Mouse (Mus musculus): ENCODE measurements around the gene Gm3594. TPM values are rescaled to one million over a fixed set of nuclear protein-coding genes. Genes with fewer than 3 reads are reported as not detected.
"Not testable (repeated sequence)": the region's sequence is repeated elsewhere in the genome, so short reads cannot be mapped to it uniquely, and the experiment has no call there.

Gene Gm3594
- not detected for total RNA-seq (2021)

DNA sequence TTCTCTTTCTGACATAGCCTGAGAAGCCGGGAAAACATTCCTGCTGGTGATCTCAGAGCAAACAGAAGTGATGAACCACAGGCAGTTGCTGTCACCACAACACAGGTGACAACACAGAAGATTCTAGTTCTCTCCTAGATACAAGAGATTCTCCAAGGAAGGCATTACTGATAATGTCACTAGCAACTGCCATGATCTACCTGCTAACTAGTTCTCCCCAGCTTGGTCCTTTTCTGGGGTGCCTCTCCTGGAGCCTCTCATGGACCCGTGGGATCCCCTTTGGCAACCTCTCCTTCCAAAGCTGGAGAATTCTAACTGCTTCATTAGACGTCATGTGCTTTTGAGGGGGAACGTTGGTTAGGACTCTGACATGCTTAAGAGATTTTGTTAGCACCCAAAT lies at the start of gene Gm3594:
TSS of gene Gm3594 (minus strand) at position 101 of the 400 bp plus-strand sequence.
- DNase-seq: not testable (repeated sequence)

DNA sequence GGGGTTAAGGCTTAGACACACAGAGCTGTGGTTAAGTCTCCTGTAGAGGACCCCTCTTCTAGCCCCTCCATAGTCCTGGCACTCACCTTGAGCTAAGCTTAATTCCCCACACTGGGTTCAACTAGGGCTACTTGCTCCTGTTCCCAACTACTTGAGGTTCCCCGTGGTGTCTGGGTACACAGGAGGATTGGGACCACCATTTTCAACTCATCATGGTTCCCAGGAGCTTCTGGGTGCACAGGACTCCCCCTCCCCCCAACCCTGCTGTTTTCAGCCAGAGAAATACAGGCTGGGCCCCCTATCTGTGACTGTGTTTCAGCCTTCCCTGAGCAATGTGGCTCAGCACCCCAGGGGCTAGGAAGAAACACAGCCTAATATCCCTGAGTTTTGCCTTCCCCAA lies 41.9 kb upstream of the Gm3594 start:
- DNase-seq: not testable (repeated sequence)

DNA sequence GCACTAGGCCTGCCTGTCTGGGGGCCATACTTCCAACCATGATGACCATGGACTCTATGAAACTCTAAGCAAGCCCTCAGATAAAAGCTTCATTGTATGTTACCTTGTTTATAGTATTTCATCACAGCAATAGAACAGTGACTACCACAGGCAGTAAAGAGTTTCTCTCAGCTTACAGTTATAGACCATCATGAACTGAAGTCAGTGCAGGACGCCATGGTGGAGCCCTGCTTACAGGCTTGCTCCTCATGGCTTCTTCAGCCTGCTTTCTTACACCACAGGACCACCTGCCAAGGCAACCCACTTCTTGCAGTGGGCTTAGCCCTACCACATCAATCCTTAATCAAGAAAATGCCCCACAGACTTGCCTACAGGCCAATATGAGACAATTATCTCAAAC lies 41.1 kb upstream of the Gm3594 start:
- DNase-seq: not testable (repeated sequence)

DNA sequence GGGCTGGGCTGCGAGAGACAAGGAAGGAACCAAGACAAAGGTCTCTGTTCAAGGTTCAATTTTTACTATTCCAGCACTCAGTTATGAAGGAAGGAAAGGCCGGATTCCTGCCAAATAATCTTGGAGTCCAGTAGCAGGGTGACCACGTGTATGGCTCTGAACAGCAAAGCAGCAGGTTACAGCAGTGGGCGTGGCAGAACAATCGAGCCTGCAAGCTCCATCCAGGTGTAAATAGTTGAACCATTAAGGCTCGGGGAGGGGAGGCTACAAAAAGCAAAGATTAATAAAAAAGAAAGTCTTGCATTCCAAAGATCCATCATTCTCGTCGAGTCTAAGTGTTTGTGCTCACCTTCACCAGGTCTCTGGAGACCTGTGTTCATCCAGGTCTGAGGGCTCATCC lies 37.7 kb upstream of the Gm3594 start:
- DNase-seq: not testable (repeated sequence)

DNA sequence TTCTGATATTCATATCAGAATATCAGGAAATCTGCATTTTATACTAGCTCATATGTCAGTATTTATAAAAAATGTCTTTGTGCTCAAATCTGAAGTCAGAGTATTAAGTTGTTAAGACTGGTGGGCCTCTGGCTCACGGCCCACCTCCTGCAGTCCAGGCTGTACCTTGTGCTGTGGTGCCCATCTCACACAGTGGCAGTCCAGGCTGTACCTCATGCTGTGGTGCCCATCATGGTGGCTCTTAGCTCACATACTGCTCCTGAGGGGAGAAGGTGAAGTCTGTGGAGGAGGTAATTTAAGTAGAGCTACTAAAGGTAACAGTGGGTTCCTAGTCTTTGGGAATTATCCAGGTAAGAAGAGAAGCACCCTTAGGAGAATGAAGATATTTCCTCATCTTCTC lies 27.4 kb upstream of the Gm3594 start:
- not testable (repeated sequence) for DNase-seq

DNA sequence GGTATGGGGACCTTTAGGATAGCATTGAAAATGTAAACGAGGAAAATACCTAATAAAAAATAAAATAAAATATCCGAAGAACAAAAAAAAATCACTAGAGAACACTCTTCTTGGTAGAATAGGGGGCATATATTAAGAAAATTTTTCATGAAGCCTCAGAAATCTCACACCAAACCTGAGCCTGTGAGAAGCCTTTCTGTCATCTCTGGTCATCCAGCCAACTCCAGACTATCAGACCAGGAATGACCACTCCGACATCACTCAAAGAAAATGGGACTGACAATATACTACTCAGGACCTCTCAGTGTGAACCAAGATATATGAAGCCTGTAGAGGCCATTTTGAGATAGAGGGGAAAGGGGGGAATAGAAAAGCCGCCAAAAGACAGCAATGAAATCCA lies 3.6 kb downstream of the Gm3594 start:
- not testable (repeated sequence) for DNase-seq

DNA sequence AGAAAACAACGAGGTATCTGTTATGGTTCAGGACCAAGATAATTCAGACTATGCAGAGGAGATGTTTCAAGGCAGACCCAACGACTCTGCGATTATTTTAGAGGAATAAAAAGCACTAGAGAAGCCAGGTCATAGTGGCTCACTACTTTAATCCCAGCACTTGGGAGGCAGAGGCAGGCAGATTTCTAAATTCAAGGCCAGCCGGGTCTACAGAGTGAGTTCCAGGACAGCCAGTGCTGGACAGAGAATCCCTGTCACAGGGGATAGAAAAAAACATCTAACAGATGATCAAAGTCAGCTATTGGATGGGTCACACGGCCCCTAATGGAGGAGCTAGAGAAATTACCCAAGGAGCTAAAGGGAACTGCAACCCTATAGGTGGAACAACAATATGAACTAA lies 4.2 kb downstream of the Gm3594 start:
- not testable (repeated sequence) for DNase-seq

DNA sequence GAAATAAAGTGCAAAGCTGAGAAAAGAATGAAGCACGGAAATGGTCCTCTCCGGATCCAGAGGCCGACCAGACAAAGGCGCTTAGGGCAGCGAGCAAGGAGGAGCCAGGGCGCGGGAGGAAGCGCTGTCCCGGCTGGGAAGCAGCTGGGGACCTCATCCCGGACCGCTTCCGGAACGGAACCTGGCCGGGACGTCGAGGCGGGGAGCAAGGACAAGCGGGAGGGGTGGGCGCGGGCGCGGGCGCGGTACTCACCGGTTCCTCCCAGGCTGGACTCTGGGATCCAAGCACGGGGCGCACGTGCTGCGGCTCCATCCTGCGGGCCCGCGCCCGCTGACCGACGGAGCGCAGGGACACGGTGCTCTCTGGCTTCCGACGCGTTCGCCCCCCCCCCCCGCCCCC lies 17.6 kb downstream of the Gm3594 start:
- peak; percentile 53 for DNase-seq

DNA sequence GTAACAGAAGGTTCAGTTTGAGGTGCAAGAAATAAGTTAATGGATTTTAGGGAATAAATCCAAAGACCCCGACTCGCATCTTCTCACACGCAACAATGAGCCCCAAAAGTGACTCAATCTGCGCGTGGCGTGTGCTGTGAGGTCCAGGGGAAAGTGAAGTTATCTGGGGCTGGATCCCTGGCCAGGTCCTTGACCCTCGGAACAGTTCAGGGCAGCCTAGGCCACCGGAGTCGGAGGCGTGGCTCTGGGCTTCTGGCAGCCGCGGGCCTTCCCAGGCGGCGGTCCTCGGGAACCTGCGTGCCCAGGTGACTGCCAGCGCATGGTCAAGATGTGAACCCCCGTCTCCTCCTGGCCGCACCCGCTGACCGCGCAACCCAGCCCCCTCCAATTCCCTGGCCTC lies 18.1 kb downstream of the Gm3594 start:
- not testable (repeated sequence) for DNase-seq

DNA sequence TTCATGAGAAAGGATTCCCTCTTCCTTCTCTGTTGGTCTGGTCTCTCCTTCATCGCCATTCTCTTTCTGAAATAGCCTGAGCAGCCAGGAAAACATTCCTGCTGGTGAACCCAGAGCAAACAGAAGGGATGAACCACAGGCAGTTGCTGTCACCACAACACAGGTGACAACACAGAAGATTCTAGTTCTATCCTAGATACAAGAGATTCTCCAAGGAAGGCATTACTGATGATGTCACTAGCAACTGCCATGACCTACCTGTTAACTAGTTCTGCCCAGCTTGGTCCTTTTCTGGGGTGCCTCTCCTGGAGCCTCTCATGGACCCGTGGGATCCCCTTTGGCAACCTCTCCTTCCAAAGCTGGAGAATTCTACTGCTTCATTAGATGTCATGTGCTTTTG lies 32.0 kb downstream of the Gm3594 start, which contains the start of gene Gm3591:
TSS of gene Gm3591 (minus strand) at position 101 of the 400 bp plus-strand sequence.
- not testable (repeated sequence) for DNase-seq

DNA sequence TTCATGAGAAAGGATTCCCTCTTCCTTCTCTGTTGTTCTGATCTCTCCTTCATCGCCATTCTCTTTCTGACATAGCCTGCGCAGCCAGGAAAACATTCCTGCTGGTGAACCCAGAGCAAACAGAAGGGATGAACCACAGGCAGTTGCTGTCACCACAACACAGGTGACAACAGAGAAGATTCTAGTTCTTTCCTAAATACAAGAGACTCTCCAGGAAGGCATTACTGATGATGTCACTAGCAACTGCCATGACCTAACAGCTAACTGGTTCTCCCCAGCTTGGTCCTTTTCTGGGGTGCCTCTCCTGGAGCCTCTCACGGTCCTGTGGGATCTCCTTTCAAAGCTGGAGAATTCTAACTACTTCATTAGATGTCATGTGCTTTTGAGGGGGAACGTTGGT lies 54.2 kb downstream of the Gm3594 start, which contains the start of gene Gm16440:
TSS of gene Gm16440 (minus strand) at position 101 of the 400 bp plus-strand sequence.
- not testable (repeated sequence) for DNase-seq

Other genes with a start within 250 kb of the Gm3594 start
- gene Gm21560, start 225.3 kb downstream of the Gm3594 start, total RNA-seq (2021): 1 to 10 TPM in 1 of 2 experiments, under 1 TPM in 1; 0.74 to 1.7 TPM
- 1 to 10 TPM in 1 of 2 experiments, under 1 TPM in 1; 0.86 to 1.8 TPM for gene Gm3411, start 157.4 kb downstream of the Gm3594 start, total RNA-seq (2021)
- gene Gm21103, start 139.8 kb downstream of the Gm3594 start, total RNA-seq (2021): not detected
- gene Gm3618, start 100.9 kb downstream of the Gm3594 start, total RNA-seq (2021): not detected
- gene Gm16440, start 54.3 kb downstream of the Gm3594 start, total RNA-seq (2021): not detected
- gene Gm3591, start 32.1 kb downstream of the Gm3594 start, total RNA-seq (2021): under 1 TPM; 0.69 to 0.74 TPM
- under 1 TPM in 1 of 2 experiments, not detected in 1; 0.19 TPM for gene Gm8356, start 92.7 kb upstream of the Gm3594 start, total RNA-seq (2021)
- under 1 TPM; 0.41 to 0.90 TPM for gene Gm3629, start 146.0 kb upstream of the Gm3594 start, total RNA-seq (2021)
- gene Gm3460, start 177.8 kb upstream of the Gm3594 start, total RNA-seq (2021): not detected
- not detected for gene Gm10251, start 239.6 kb upstream of the Gm3594 start, total RNA-seq (2021)